Mouse (Mus musculus) limb, embryonic 12.5 days (tissue): ENCODE data around the gene Brca1. TPM values are rescaled to one million over a fixed set of nuclear protein-coding genes. Genes with fewer than 3 reads are reported as not detected.

Experiments
- ATAC-seq: fragments of 200-750 bp; cut with Nextera tagmentation; 2 replicates; pipeline ENCODE4 v1.8.0; 2017; ENCODE audit warnings: low read depth, moderate TSS enrichment; ENCODE audit not compliant: insufficient number of reproducible peaks, insufficient read depth, low FRiP score, low TSS enrichment
- H3K27ac ChIP-seq: fragments of 300-500 bp; sonication (generic); 2 replicates; pipeline ENCODE4 v1.5.1; 2016; ENCODE audit warnings: mild to moderate bottlenecking, moderate library complexity
- H3K27me3 ChIP-seq: fragments of 300-500 bp; sonication (generic); 2 replicates; pipeline ENCODE4 v1.6.1; 2016; ENCODE audit warnings: mild to moderate bottlenecking, moderate library complexity
- H3K36me3 ChIP-seq: fragments of 300-500 bp; sonication (generic); 2 replicates; pipeline ENCODE4 v1.6.1; 2016; ENCODE audit warnings: mild to moderate bottlenecking, moderate library complexity
- H3K4me1 ChIP-seq: fragments of 300-500 bp; sonication (generic); replicated peaks from 2 replicates; pipeline ENCODE4 v1.6.1; 2016
- H3K4me2 ChIP-seq: fragments of 300-500 bp; sonication (generic); 2 replicates; pipeline ENCODE4 v1.6.1; 2016; ENCODE audit warnings: mild to moderate bottlenecking, moderate library complexity
- H3K4me3 ChIP-seq: fragments of 300-500 bp; sonication (generic); replicated peaks from 2 replicates; pipeline ENCODE4 v1.5.1; 2016; ENCODE audit warnings: mild to moderate bottlenecking
- H3K9ac ChIP-seq: fragments of 300-500 bp; sonication (generic); replicated peaks from 2 replicates; pipeline ENCODE4 v1.6.1; 2016; ENCODE audit warnings: mild to moderate bottlenecking, moderate library complexity
- H3K9me3 ChIP-seq: fragments of 300-500 bp; sonication (generic); 2 replicates; pipeline ENCODE4 v1.6.1; 2016; ENCODE audit warnings: mild to moderate bottlenecking, moderate library complexity
- WGBS: fragments of 180-500 bp; shearing (Covaris S2); methylation state at CpG from one replicate; pipeline ENCODE4 v1.1.7; 2016; 5-methylcytosine and 5-hydroxymethylcytosine counted together
- polyA plus RNA-seq: library from polyadenylated mRNA; unstranded; fragments of >200 nt; fragmentation: Nextera tagmentation; extraction: Ambion mirVana; gene quantifications from 2 replicates; pipeline ENCODE4 v1.2.1, GENCODE M21; 2016

Gene Brca1
- polyA plus RNA-seq, 1 experiment from 2014 or later: 19.0 TPM

DNA sequence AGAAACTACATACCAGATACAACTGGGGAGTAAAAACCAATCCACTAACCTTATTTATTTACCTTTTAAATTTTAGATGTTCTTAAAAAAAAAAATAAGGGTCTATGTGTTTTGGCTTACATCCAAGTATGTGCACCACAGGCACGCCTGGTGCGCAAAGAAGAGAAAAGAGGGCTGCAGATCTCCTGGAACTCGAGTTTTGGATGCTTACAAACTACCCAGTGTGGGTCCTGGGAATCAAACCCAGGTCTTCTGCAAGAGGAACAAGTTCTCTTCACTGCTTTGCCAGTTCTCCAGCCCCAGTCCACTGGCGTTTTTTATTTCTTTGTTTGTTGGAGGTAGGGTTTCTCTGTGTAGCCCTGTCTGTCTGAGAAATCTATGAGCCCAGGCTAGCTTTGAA, 25.1 kb downstream of the Brca1 start:
- Histone ChIP-seq H3K27ac (no peak overlapping the region), H3K4me3 (no peak overlapping the region), H3K4me2 (no peak overlapping the region), H3K27me3 (no peaks in the 10 kb centered on the region), H3K9me3 (no peaks in the 10 kb centered on the region), H3K9ac (0 out of 2 replicates have a peak overlapping the region, but pooled peaks have one; percentile 18), H3K4me1 (no peaks in the 10 kb centered on the region), H3K36me3 (peaks cover 81% of the 10 kb centered on the region)
- WGBS: 90% methylated on average over 4 of the region's 4 CpGs
- ATAC-seq: no peak

GRCm38 (mm10) chr11:101525936-101526595, 25.7 kb downstream of the Brca1 start:
- H3K9me3 ChIP-seq: no peaks in the 10 kb centered on the region
- no peaks in the 10 kb centered on the region for H3K4me1 ChIP-seq
- no peak overlapping the region for H3K27ac ChIP-seq
- H3K27me3 ChIP-seq: no peaks in the 10 kb centered on the region
- ATAC-seq: no peak
- 92% methylated on average over 9 of the region's 9 CpGs for WGBS
- no peak overlapping the region for H3K9ac ChIP-seq
- H3K4me2 ChIP-seq: no peak overlapping the region
- peaks cover 76% of the 10 kb centered on the region for H3K36me3 ChIP-seq
- H3K4me3 ChIP-seq: no peak overlapping the region

DNA sequence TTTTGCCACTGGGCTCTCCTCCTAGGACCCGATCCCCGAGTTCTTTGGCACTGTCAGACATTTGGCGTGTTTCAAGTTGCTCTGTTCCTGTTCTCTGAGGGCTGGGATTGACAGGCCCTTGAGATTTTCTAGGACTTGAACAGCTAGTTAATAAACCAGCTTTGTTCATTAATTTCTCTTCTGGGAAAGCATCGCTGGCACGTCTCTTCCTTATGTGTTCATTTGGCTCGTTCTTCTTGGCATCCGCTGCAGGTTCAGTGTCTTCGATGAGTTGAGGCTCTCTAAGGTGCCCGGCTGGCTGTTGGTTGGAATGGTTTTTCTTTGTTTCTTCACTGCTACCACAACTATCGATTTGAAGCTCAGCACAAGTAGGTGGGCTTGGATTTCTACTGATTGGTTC, 26.7 kb downstream of the Brca1 start:
- WGBS: 94% methylated on average over 10 of the region's 10 CpGs
- no peak overlapping the region for H3K9ac ChIP-seq
- ATAC-seq: no peak
- H3K36me3 ChIP-seq: peaks cover 68% of the 10 kb centered on the region
- H3K27me3 ChIP-seq: no peaks in the 10 kb centered on the region
- no peaks in the 10 kb centered on the region for H3K4me1 ChIP-seq
- H3K9me3 ChIP-seq: no peaks in the 10 kb centered on the region
- no peak overlapping the region for H3K4me2 ChIP-seq
- H3K27ac ChIP-seq: no peak overlapping the region
- H3K4me3 ChIP-seq: no peak overlapping the region

GRCm38 (mm10) chr11:101524446-101524845, 27.3 kb downstream of the Brca1 start:
- Histone ChIP-seq H3K4me1 (no peaks in the 10 kb centered on the region), H3K4me3 (no peak overlapping the region), H3K4me2 (no peak overlapping the region), H3K27ac (no peak overlapping the region), H3K9me3 (no peaks in the 10 kb centered on the region), H3K9ac (no peak overlapping the region), H3K27me3 (no peaks in the 10 kb centered on the region), H3K36me3 (peaks cover 70% of the 10 kb centered on the region)
- no peak for ATAC-seq
- 93% methylated on average over 8 of the region's 8 CpGs for WGBS

DNA sequence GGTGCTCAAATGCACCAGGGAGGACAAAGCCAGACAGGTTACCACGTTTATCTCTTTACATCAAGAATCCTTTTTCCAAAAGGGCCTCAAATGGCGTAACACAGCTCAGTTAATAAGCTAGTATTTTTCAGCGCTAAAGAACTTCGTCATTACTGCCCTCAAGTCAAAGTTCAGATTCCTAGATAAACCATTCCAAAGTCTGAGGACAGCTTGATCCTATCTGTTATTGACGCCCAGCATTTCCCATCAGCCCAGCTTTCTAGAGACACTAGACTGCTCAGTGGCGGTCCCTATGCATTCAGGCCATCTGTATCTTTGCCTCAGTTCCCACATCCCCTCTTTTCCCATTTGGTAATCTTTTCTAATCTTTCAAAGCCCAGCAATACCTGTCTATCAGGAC, 32.4 kb downstream of the Brca1 start:
- WGBS: 90% methylated on average over 6 of the region's 6 CpGs

DNA sequence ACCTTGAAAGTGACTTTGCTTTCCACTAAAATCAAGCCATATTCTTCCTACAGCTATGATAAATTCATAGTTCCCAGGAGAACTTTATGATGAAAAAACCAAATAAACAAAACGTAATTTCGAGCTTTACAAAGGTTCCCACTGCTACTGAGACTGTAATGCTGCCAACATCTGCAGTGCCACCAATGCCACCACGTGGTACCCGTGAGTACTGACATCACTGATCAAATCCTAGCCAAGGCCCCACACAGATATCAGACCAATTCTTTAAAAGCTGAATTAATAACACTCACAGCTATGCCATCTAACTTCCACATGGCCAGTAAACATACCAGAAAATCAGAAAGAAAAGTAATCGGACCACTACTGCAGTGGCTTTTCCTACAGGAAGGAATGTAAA, 32.8 kb downstream of the Brca1 start:
- 84% methylated on average over 5 of the region's 5 CpGs for WGBS
- H3K36me3 ChIP-seq: peaks cover 56% of the 10 kb centered on the region
- no peak for ATAC-seq

More for the DNA sequence above, 32.4 kb downstream of the Brca1 start:
- Histone ChIP-seq H3K9me3 (no peaks in the 10 kb centered on the region), H3K27ac (no peak overlapping the region), H3K9ac (no peak overlapping the region), H3K36me3 (peaks cover 56% of the 10 kb centered on the region), H3K4me3 (no peak overlapping the region), H3K4me2 (no peak overlapping the region), H3K4me1 (no peaks in the 10 kb centered on the region), H3K27me3 (no peaks in the 10 kb centered on the region)
- ATAC-seq: no peak

GRCm38 (mm10) chr11:101507090-101507489, 44.7 kb downstream of the Brca1 start:
- H3K9ac ChIP-seq: no peak overlapping the region
- no peak for ATAC-seq
- H3K9me3 ChIP-seq: no peaks in the 10 kb centered on the region
- H3K4me2 ChIP-seq: no peak overlapping the region
- H3K4me1 ChIP-seq: no peaks in the 10 kb centered on the region
- H3K36me3 ChIP-seq: peaks cover 69% of the 10 kb centered on the region
- H3K4me3 ChIP-seq: no peak overlapping the region
- 93% methylated on average over 7 of the region's 7 CpGs for WGBS
- no peak overlapping the region for H3K27ac ChIP-seq
- no peaks in the 10 kb centered on the region for H3K27me3 ChIP-seq

More for the DNA sequence above, 32.8 kb downstream of the Brca1 start:
- no peak overlapping the region for H3K27ac ChIP-seq
- H3K4me1 ChIP-seq: no peaks in the 10 kb centered on the region
- H3K9ac ChIP-seq: no peak overlapping the region
- no peak overlapping the region for H3K4me3 ChIP-seq
- no peak overlapping the region for H3K4me2 ChIP-seq
- no peaks in the 10 kb centered on the region for H3K9me3 ChIP-seq
- H3K27me3 ChIP-seq: no peaks in the 10 kb centered on the region

GRCm38 (mm10) chr11:101506269-101506780, 45.4 kb downstream of the Brca1 start:
- H3K4me3 ChIP-seq: no peak overlapping the region
- no peaks in the 10 kb centered on the region for H3K4me1 ChIP-seq
- no peak overlapping the region for H3K4me2 ChIP-seq
- 93% methylated on average over 5 of the region's 5 CpGs for WGBS
- no peak overlapping the region for H3K27ac ChIP-seq
- H3K9ac ChIP-seq: no peak overlapping the region
- no peak for ATAC-seq
- H3K36me3 ChIP-seq: peaks cover 71% of the 10 kb centered on the region
- no peaks in the 10 kb centered on the region for H3K27me3 ChIP-seq
- H3K9me3 ChIP-seq: no peaks in the 10 kb centered on the region

GRCm38 (mm10) chr11:101486126-101486525, 65.6 kb downstream of the Brca1 start:
- H3K4me1 ChIP-seq: no peaks in the 10 kb centered on the region; the same call in 1 of the 2 replicates
- peaks cover 38% of the 10 kb centered on the region for H3K36me3 ChIP-seq
- WGBS: 76% methylated on average over 6 of the region's 6 CpGs
- H3K4me2 ChIP-seq: no peak overlapping the region
- no peak for ATAC-seq
- H3K27ac ChIP-seq: no peak overlapping the region
- no peaks in the 10 kb centered on the region for H3K27me3 ChIP-seq
- H3K9ac ChIP-seq: no peak overlapping the region
- H3K9me3 ChIP-seq: no peaks in the 10 kb centered on the region
- no peak overlapping the region for H3K4me3 ChIP-seq

GRCm38 (mm10) chr11:101485509-101486028, 66.2 kb downstream of the Brca1 start:
- Histone ChIP-seq H3K27ac (no peak overlapping the region), H3K36me3 (peaks cover 36% of the 10 kb centered on the region), H3K4me1 (no peaks in the 10 kb centered on the region; the same call in 1 of the 2 replicates), H3K4me2 (no peak overlapping the region), H3K27me3 (no peaks in the 10 kb centered on the region), H3K9me3 (no peaks in the 10 kb centered on the region), H3K9ac (no peak overlapping the region), H3K4me3 (no peak overlapping the region)
- ATAC-seq: no peak
- 43% methylated on average over 6 of the region's 6 CpGs for WGBS

GRCm38 (mm10) chr11:101484814-101485213, 66.9 kb downstream of the Brca1 start:
- ATAC-seq: no peak
- no peaks in the 10 kb centered on the region for H3K27me3 ChIP-seq
- no peak overlapping the region for H3K27ac ChIP-seq
- H3K4me3 ChIP-seq: no peak overlapping the region
- H3K4me2 ChIP-seq: no peak overlapping the region
- 86% methylated on average over 7 of the region's 7 CpGs for WGBS
- H3K9me3 ChIP-seq: no peaks in the 10 kb centered on the region
- no peaks in the 10 kb centered on the region; the same call in 1 of the 2 replicates for H3K4me1 ChIP-seq
- no peak overlapping the region for H3K9ac ChIP-seq
- H3K36me3 ChIP-seq: peaks cover 28% of the 10 kb centered on the region
